Mouse (Mus musculus) ovary, postnatal 10 days (tissue): ENCODE data around the gene Zfp592.

Experiments used
- DNase-seq: peaks from one replicate; pipeline ENCODE4 v3.0.0; 2022; ENCODE audit warnings: low spot score

Gene Zfp592

GRCm38 (mm10) chr7:80993834-80994662, 567 bp downstream of the Zfp592 start:
- no peak for DNase-seq

GRCm38 (mm10) chr7:80994663-80995005, 1.2 kb downstream of the Zfp592 start:
- DNase-seq = no peak

- DNase-seq = no peak
Observed at GRCm38 (mm10) chr7:80995266-80996146, 2.0 kb downstream of the Zfp592 start.

- no peak for DNase-seq
Observed at GRCm38 (mm10) chr7:80997776-80998175, 4.3 kb downstream of the Zfp592 start.

- no peak for DNase-seq
Observed at GRCm38 (mm10) chr7:80999536-80999935, 6.1 kb downstream of the Zfp592 start.

GRCm38 (mm10) chr7:81001844-81002243, 8.4 kb downstream of the Zfp592 start:
- DNase-seq = no peak

GRCm38 (mm10) chr7:81004556-81005079, 11.1 kb downstream of the Zfp592 start:
- DNase-seq = no peak

GRCm38 (mm10) chr7:81005969-81006368, 12.5 kb downstream of the Zfp592 start:
- no peak for DNase-seq

- DNase-seq = no peak
Observed at GRCm38 (mm10) chr7:81008285-81008684, 14.8 kb downstream of the Zfp592 start.

GRCm38 (mm10) chr7:81011576-81011975, 18.1 kb downstream of the Zfp592 start:
- no peak for DNase-seq

- no peak for DNase-seq
Observed at GRCm38 (mm10) chr7:81020307-81020706, 26.8 kb downstream of the Zfp592 start.

- DNase-seq = no peak
Observed at GRCm38 (mm10) chr7:81022731-81023130, 29.2 kb downstream of the Zfp592 start.

- DNase-seq = no peak
Observed at GRCm38 (mm10) chr7:81024118-81024517, 30.6 kb downstream of the Zfp592 start.

GRCm38 (mm10) chr7:81024651-81025050, 31.2 kb downstream of the Zfp592 start:
- DNase-seq = no peak

- DNase-seq = no peak
Observed at GRCm38 (mm10) chr7:81025751-81026150, 32.3 kb downstream of the Zfp592 start.

- DNase-seq = no peak
Observed at GRCm38 (mm10) chr7:81039711-81040110, 46.2 kb downstream of the Zfp592 start.

- no peak for DNase-seq
Observed at GRCm38 (mm10) chr7:81043023-81043620, 49.6 kb downstream of the Zfp592 start.

- no peak for DNase-seq
Observed at GRCm38 (mm10) chr7:81047847-81048246, 54.4 kb downstream of the Zfp592 start.

GRCm38 (mm10) chr7:81048513-81048912, 55.0 kb downstream of the Zfp592 start:
- no peak for DNase-seq

GRCm38 (mm10) chr7:81049966-81050365, 56.5 kb downstream of the Zfp592 start:
- DNase-seq = no peak

GRCm38 (mm10) chr7:81055709-81056370, 62.4 kb downstream of the Zfp592 start:
- DNase-seq = no peak

- no peak for DNase-seq
Observed at GRCm38 (mm10) chr7:81057471-81057870, 64.0 kb downstream of the Zfp592 start, which contains the start of gene Alpk3. TSS of gene Alpk3 (plus strand) at chr7:81057600.
